Mouse (Mus musculus): ENCODE results near the gene Gm15091.
"Not testable (repeated sequence)": the region's sequence is repeated elsewhere in the genome, so short reads cannot be mapped to it uniquely, and the experiment has no call there.

Gene Gm15091

GRCm38 (mm10) chrX:149941355-149941754 is at the start of gene Gm15091:
Gene Gm15091, plus strand, starts transcription at chrX:149941655.
- DNase-seq (ENCODE audit: low spot score), result not testable (repeated sequence)

Measured in layer of hippocampus, adult 9-10 months (tissue).